Mouse (Mus musculus): ENCODE results near the gene Fam189b.

GRCm38 (mm10) chr3:89183959-89184315, 994 bp downstream of the Fam189b start:
- TF ChIP-seq POLR2A (IDR thresholded peaks at IDR 0.05; ENCODE audit: borderline replicate concordance, low read depth, low read length) (no peak), CTCF (IDR thresholded peaks at IDR 0.05; ENCODE audit: low read depth, low read length) (no peak)
